ENCODE assay signal across 10 mouse cellular contexts in the genomic region with DNA sequence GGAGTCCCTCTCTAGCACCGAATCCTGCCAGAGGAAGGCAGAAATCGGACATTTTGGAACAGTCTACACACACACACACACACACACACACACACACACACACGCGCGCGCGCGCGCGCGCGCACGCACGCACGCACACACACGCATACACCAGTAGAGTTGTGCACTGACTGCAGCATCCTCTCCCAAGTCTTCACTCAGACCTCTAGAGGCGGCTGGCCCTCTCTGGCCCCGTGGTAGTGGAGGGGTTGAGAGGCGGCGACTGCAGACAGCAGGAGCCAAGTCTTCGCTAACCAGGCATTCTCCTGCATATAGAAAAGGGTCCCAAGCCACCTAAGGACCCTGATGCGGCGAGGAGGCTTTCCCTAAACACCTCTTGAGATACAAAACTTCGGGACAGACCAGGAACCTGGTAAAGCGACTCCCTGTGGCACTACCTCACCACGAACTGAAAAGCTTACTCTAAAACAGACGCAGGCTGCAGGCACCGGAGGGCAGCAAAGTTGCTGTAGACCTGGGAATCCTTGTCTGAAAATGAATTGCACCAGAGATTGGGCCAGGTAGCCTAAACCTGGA. TPM values are rescaled to one million over a fixed set of nuclear protein-coding genes. Genes with fewer than 3 reads are reported as not detected.
A peak's percentile ranks its signal among the peaks of the same experiment; 100 is the strongest.
DNase-seq lines count a peak whose midpoint lies in the region; ATAC-seq and TF ChIP-seq lines count a peak whose summit lies in the region.
"Had no signal": no experiment of that assay in that cellular context is flagged by ENCODE, and none has a peak within 500 bp of the region (broad histone marks: within the 10 kb centered on the region; RNA-seq: fewer than 3 reads in every experiment).

No protein-coding gene starts in this region.

- peaks cover 3% of the 10 kb centered on the region; the same call in 1 of the 2 replicates for H3K4me1 ChIP-seq in heart, embryonic 16.5 days (ENCODE audit: control insufficient read depth, insufficient read depth, low read length)
- no peaks in the 10 kb centered on the region for H3K4me1 ChIP-seq in limb, embryonic 14.5 days (ENCODE audit: control insufficient read depth, insufficient read depth, low read length)

- H3K27me3 ChIP-seq in heart, embryonic 16.5 days (ENCODE audit: control insufficient read depth, insufficient read depth, low read length) = peaks cover 88% of the 10 kb centered on the region
- H3K27me3 ChIP-seq in limb, embryonic 14.5 days (ENCODE audit: control insufficient read depth, insufficient read depth, low read length) = peaks cover 98% of the 10 kb centered on the region

- H3K27ac ChIP-seq in heart, embryonic 16.5 days (ENCODE audit: low read length) = no peak overlapping the region
- H3K27ac ChIP-seq in limb, embryonic 14.5 days (replicated peaks; ENCODE audit: low read depth, low read length) = no peak overlapping the region

- H3K36me3 ChIP-seq in heart, embryonic 16.5 days (ENCODE audit: control insufficient read depth, insufficient read depth) = no peaks in the 10 kb centered on the region
- no peaks in the 10 kb centered on the region for H3K36me3 ChIP-seq in limb, embryonic 14.5 days (ENCODE audit: control insufficient read depth, insufficient read depth, low read length)

- H3K9me3 ChIP-seq in heart, embryonic 16.5 days (replicated peaks; ENCODE audit: control insufficient read depth, low read length) = no peaks in the 10 kb centered on the region
- H3K9me3 ChIP-seq in limb, embryonic 14.5 days (ENCODE audit: control insufficient read depth, low read length) = no peaks in the 10 kb centered on the region

- H3K4me3 ChIP-seq in heart, embryonic 16.5 days (ENCODE audit: low read length) = peak overlapping the region; percentile 11; the same call in 1 of the 2 replicates
- peak overlapping the region; percentile 39 for H3K4me3 ChIP-seq in limb, embryonic 14.5 days (replicated peaks; ENCODE audit: low read length)

- no peak for DNase-seq in heart, adult 8-10 months (ENCODE audit: low spot score)
- peak; percentile 9 for DNase-seq in thymus, postnatal 0 days (ENCODE audit: low spot score)
- no peak for DNase-seq in thymus, postnatal 14 days
- DNase-seq in limb, embryonic 14.5 days (ENCODE audit: low spot score) = no peak
- no peak for DNase-seq in thymus, postnatal 10 days (ENCODE audit: low spot score in 2 of 2)
- no peak for DNase-seq in gastrocnemius, adult 18-20 months (ENCODE audit: low spot score)
- DNase-seq in urinary bladder, postnatal 25 days (ENCODE audit: low spot score) = no peak

- H3K9ac ChIP-seq in heart, embryonic 16.5 days (ENCODE audit: low read length) = no peak overlapping the region
- H3K9ac ChIP-seq in limb, embryonic 14.5 days (ENCODE audit: low read depth, low read length, severe bottlenecking) = no peak overlapping the region

- no peak for TF ChIP-seq POLR2A in limb, embryonic 14.5 days (IDR thresholded peaks at IDR 0.05; ENCODE audit: borderline replicate concordance, extremely low read depth, insufficient read depth, insufficient read length)

- ATAC-seq in heart, embryonic 16.5 days (replicated peaks; ENCODE audit: extremely low read depth, insufficient read depth, low FRiP score) = no peak
- no peak for ATAC-seq in limb, embryonic 14.5 days (ENCODE audit: low FRiP score, low read depth)

- under 1% methylated on average over 28 of the region's 28 CpGs for WGBS in heart, embryonic 16.5 days
- under 1% methylated on average over 14 of the region's 28 CpGs for WGBS in limb, embryonic 14.5 days

- H3K4me2 ChIP-seq in heart, embryonic 16.5 days (ENCODE audit: low read depth, low read length) = peak overlapping the region; percentile 20
- H3K4me2 ChIP-seq in limb, embryonic 14.5 days (replicated peaks; ENCODE audit: low read depth, low read length, severe bottlenecking) = peak overlapping the region; percentile 53

RNA-seq across cellular contexts. Expression of a gene that starts 0.6 kb away (rescaled TPM):
- not detected in 2 replicates for polyA plus RNA-seq in heart, embryonic 16.5 days (2015; fragmentation: Nextera tagmentation; extraction: Ambion mirVana)
- not detected for total RNA-seq in heart, adult 8-10 months (2022)
- 0.08 TPM in 1 of 2 replicates, not detected in the other for polyA plus RNA-seq in thymus, postnatal 0 days (2015; fragmentation: Nextera tagmentation; extraction: Ambion mirVana)
- polyA plus RNA-seq in limb, embryonic 14.5 days (2012; rRNA removed) = not detected in 2 replicates
- not detected in 2 replicates for polyA plus RNA-seq in limb, embryonic 14.5 days (2014; fragmentation: Nextera tagmentation; extraction: Ambion mirVana)
- total RNA-seq in gastrocnemius, adult 18-20 months (2021) = not detected
- total RNA-seq: left cerebral cortex, postnatal 14 days had no signal
- polyA plus RNA-seq: gonadal fat pad, adult 2 months had no signal

RNA-seq across cellular contexts. Expression of a gene that starts 46.4 kb away (rescaled TPM):
- 8.6 and 11.1 TPM in 2 replicates for polyA plus RNA-seq in heart, embryonic 16.5 days (2015; fragmentation: Nextera tagmentation; extraction: Ambion mirVana)
- total RNA-seq in heart, adult 8-10 months (2022) = 1 to 10 TPM; 2.1 to 3.7 (median 3.2) TPM
- polyA plus RNA-seq in thymus, postnatal 0 days (2015; fragmentation: Nextera tagmentation; extraction: Ambion mirVana) = 19.9 and 20.9 TPM in 2 replicates
- 9.1 and 9.2 TPM in 2 replicates for polyA plus RNA-seq in limb, embryonic 14.5 days (2012; rRNA removed)
- 7.8 and 11.3 TPM in 2 replicates for polyA plus RNA-seq in limb, embryonic 14.5 days (2014; fragmentation: Nextera tagmentation; extraction: Ambion mirVana)
- 1 to 10 TPM; 2.6 to 3.1 TPM for total RNA-seq in gastrocnemius, adult 18-20 months (2021)
